Mouse (Mus musculus) G1E-ER4 (cell line): ENCODE data around the gene Tdpoz4. TPM values are rescaled to one million over a fixed set of nuclear protein-coding genes. Genes with fewer than 3 reads are reported as not detected.
"Not testable (repeated sequence)": the region's sequence is repeated elsewhere in the genome, so short reads cannot be mapped to it uniquely, and the experiment has no call there.

Experiments used
- GATA1 ChIP-seq: IDR thresholded peaks from one replicate; pipeline ENCODE4 v1.8.0; 2012; ENCODE audit warnings: low read length, inconsistent platforms
- polyA plus RNA-seq: library from polyadenylated mRNA; stranded (reverse); fragments of >175 nt; gene quantifications from 2 replicates; pipeline ENCODE4 v1.2.3, GENCODE M21; 2012

Tdpoz4 gene
- polyA plus RNA-seq = not detected in 2 replicates

- not testable (repeated sequence) for TF ChIP-seq GATA1
Measured at GRCm38 (mm10) chr3:93796098-93796497, at the start of gene Tdpoz4. TSS of gene Tdpoz4 (plus strand) at chr3:93796398.

- not testable (repeated sequence) for TF ChIP-seq GATA1
Measured at GRCm38 (mm10) chr3:93772700-93773099, 23.5 kb upstream of the Tdpoz4 start, which contains the start of gene Gm5773. TSS of gene Gm5773 (plus strand) at chr3:93773000.

DNA sequence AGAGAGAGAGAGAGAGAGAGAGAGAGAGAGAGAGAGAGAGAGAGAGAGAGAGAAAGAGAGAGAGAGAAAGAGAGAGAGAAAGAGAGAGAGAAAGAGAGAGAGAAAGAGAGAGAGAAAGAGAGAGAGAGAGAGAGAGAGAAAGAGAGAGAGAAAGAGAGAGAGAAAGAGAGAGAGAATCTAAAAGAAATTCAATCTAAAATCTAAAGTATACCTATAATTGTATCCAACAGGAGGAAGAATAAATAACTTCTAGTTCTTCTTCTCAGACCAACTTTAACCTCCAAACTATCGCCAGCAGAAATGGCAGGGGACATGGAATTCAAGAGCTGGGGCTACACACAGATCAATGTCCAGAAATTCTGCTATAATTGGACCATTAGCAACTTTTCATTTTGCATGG lies 29.5 kb downstream of the Tdpoz4 start, which contains the start of gene Tdpoz3:
TSS of gene Tdpoz3 (plus strand) at position 301 of the 400 bp plus-strand sequence.
- TF ChIP-seq GATA1 = not testable (repeated sequence)

Other genes starting within 250 kb of the Tdpoz4 start
- not detected in 2 replicates for gene S100a10, start 241.3 kb upstream of the Tdpoz4 start, polyA plus RNA-seq
- not detected in 2 replicates for gene Tdpoz2, start 143.7 kb upstream of the Tdpoz4 start, polyA plus RNA-seq
- not detected in 2 replicates for gene Tdpoz1, start 120.1 kb upstream of the Tdpoz4 start, polyA plus RNA-seq
- not detected in 2 replicates for gene Gm37596, start 103.3 kb upstream of the Tdpoz4 start, polyA plus RNA-seq
- gene Gm5773, start 23.4 kb upstream of the Tdpoz4 start, polyA plus RNA-seq = not detected in 2 replicates
- not detected in 2 replicates for gene Tdpoz3, start 29.6 kb downstream of the Tdpoz4 start, polyA plus RNA-seq
- not detected in 2 replicates for gene Gm9117, start 147.1 kb downstream of the Tdpoz4 start, polyA plus RNA-seq
- not detected in 2 replicates for gene Tdpoz5, start 164.9 kb downstream of the Tdpoz4 start, polyA plus RNA-seq